Mouse (Mus musculus): ENCODE measurements around the gene Abhd11. TPM values are rescaled to one million over a fixed set of nuclear protein-coding genes. Genes with fewer than 3 reads are reported as not detected.
"Not testable (repeated sequence)": the region's sequence is repeated elsewhere in the genome, so short reads cannot be mapped to it uniquely, and the experiment has no call there.

The Abhd11 gene
- 27.0 and 27.9 TPM in 2 replicates for polyA plus RNA-seq (2012; rRNA removed)
- 23.1 and 25.1 TPM in 2 replicates for polyA plus RNA-seq (2014; fragmentation: Nextera tagmentation; extraction: Ambion mirVana)

GRCm38 (mm10) chr5:135008671-135009589 is at the start of gene Abhd11:
Gene Abhd11, plus strand, starts transcription at chr5:135009152.
- H3K9ac ChIP-seq (replicated peaks) = peak within 1 kb of the TSS; percentile 82
- no peaks in the 10 kb centered on the region for H3K9me3 ChIP-seq (ENCODE audit: control insufficient read depth, low read length)
- TF ChIP-seq CTCF (IDR thresholded peaks at IDR 0.05; ENCODE audit: low read depth) = peak; percentile 42; the same call in 1 of the 2 replicates
- no peak for TF ChIP-seq EP300 (IDR thresholded peaks at IDR 0.05; ENCODE audit: low read depth)
- H3K27ac ChIP-seq = peak within 1 kb of the TSS; percentile 86
- H3K4me1 ChIP-seq (replicated peaks; ENCODE audit: control insufficient read depth in 2 of 2, insufficient read depth in 2 of 2, low read length in 1 of 2) = peaks cover 8 to 16% of the 10 kb centered on the region in 2 experiments
- DNase-seq (ENCODE audit: low read depth in 3 of 3, low spot score in 3 of 3) (peak; percentile 100), ATAC-seq (ENCODE audit: insufficient read depth) (peak; percentile 85)
- H3K4me3 ChIP-seq (ENCODE audit: insufficient read depth in 1 of 2, low read depth in 2 of 2, low read length in 2 of 2) = peak within 1 kb of the TSS; percentile 65 to 72
- WGBS (ENCODE audit: insufficient replicate concordance) = under 1% methylated on average over 52 of the region's 52 CpGs
- peak within 1 kb of the TSS; percentile 96 for H3K4me2 ChIP-seq (ENCODE audit: low read depth)
- no peaks in the 10 kb centered on the region for H3K27me3 ChIP-seq (ENCODE audit: control insufficient read depth, insufficient read depth, low read length)
- no peaks in the 10 kb centered on the region for H3K36me3 ChIP-seq (replicated peaks; ENCODE audit: control insufficient read depth, insufficient read depth, low read depth)

- H3K27ac ChIP-seq = no peak overlapping the region
- no peaks in the 10 kb centered on the region for H3K9me3 ChIP-seq (ENCODE audit: control insufficient read depth, low read length)
- no peak for DNase-seq (ENCODE audit: low read depth in 3 of 3, low spot score in 3 of 3)
- no peak overlapping the region for H3K4me2 ChIP-seq (ENCODE audit: low read depth)
- WGBS (ENCODE audit: insufficient replicate concordance) = 68% methylated on average over 2 of the region's 2 CpGs
- no peaks in the 10 kb centered on the region; a peak in 1 of 4 replicates for H3K4me1 ChIP-seq (replicated peaks; ENCODE audit: control insufficient read depth in 2 of 2, insufficient read depth in 2 of 2, low read length in 1 of 2)
- H3K4me3 ChIP-seq (ENCODE audit: insufficient read depth in 1 of 2, low read depth in 2 of 2, low read length in 2 of 2) = no peak overlapping the region
- TF ChIP-seq CTCF (IDR thresholded peaks at IDR 0.05; ENCODE audit: low read depth) = no peak
- TF ChIP-seq EP300 (IDR thresholded peaks at IDR 0.05; ENCODE audit: low read depth) = no peak
- ATAC-seq (ENCODE audit: insufficient read depth) = no peak
- no peak overlapping the region for H3K9ac ChIP-seq (replicated peaks)
- no peaks in the 10 kb centered on the region for H3K27me3 ChIP-seq (ENCODE audit: control insufficient read depth, insufficient read depth, low read length)
- no peaks in the 10 kb centered on the region for H3K36me3 ChIP-seq (replicated peaks; ENCODE audit: control insufficient read depth, insufficient read depth, low read depth)
Observed at GRCm38 (mm10) chr5:134960430-134960829, 48.5 kb upstream of the Abhd11 start.

- no peaks in the 10 kb centered on the region for H3K9me3 ChIP-seq (ENCODE audit: control insufficient read depth, low read length)
- no peaks in the 10 kb centered on the region for H3K36me3 ChIP-seq (replicated peaks; ENCODE audit: control insufficient read depth, insufficient read depth, low read depth)
- WGBS (ENCODE audit: insufficient replicate concordance) = 75% methylated on average over 2 of the region's 2 CpGs
- no peak for TF ChIP-seq EP300 (IDR thresholded peaks at IDR 0.05; ENCODE audit: low read depth)
- TF ChIP-seq CTCF (IDR thresholded peaks at IDR 0.05; ENCODE audit: low read depth) = no peak
- H3K4me3 ChIP-seq (ENCODE audit: insufficient read depth in 1 of 2, low read depth in 2 of 2, low read length in 2 of 2) = no peak overlapping the region
- peaks cover 0 to 3% of the 10 kb centered on the region in 2 experiments; a peak in 2 of 4 replicates for H3K4me1 ChIP-seq (replicated peaks; ENCODE audit: control insufficient read depth in 2 of 2, insufficient read depth in 2 of 2, low read length in 1 of 2)
- no peak for ATAC-seq (ENCODE audit: insufficient read depth)
- no peak overlapping the region for H3K4me2 ChIP-seq (ENCODE audit: low read depth)
- no peak overlapping the region for H3K9ac ChIP-seq (replicated peaks)
- H3K27ac ChIP-seq = no peak overlapping the region
- DNase-seq (ENCODE audit: low read depth in 3 of 3, low spot score in 3 of 3) = no peak
- no peaks in the 10 kb centered on the region for H3K27me3 ChIP-seq (ENCODE audit: control insufficient read depth, insufficient read depth, low read length)
Observed at GRCm38 (mm10) chr5:134961519-134961918, 47.4 kb upstream of the Abhd11 start.

GRCm38 (mm10) chr5:134963546-134963945 is 45.4 kb upstream of the Abhd11 start:
- no peaks in the 10 kb centered on the region for H3K27me3 ChIP-seq (ENCODE audit: control insufficient read depth, insufficient read depth, low read length)
- H3K4me2 ChIP-seq (ENCODE audit: low read depth) = no peak overlapping the region
- no peak overlapping the region for H3K27ac ChIP-seq
- H3K9ac ChIP-seq (replicated peaks) = no peak overlapping the region
- TF ChIP-seq CTCF (IDR thresholded peaks at IDR 0.05; ENCODE audit: low read depth) (no peak), EP300 (IDR thresholded peaks at IDR 0.05; ENCODE audit: low read depth) (no peak)
- DNase-seq (ENCODE audit: low read depth in 3 of 3, low spot score in 3 of 3) (no peak), ATAC-seq (ENCODE audit: insufficient read depth) (no peak)
- H3K9me3 ChIP-seq (ENCODE audit: control insufficient read depth, low read length) = no peaks in the 10 kb centered on the region
- no peak overlapping the region for H3K4me3 ChIP-seq (ENCODE audit: insufficient read depth in 1 of 2, low read depth in 2 of 2, low read length in 2 of 2)
- 43% methylated on average over 5 of the region's 5 CpGs for WGBS (ENCODE audit: insufficient replicate concordance)
- H3K4me1 ChIP-seq (replicated peaks; ENCODE audit: control insufficient read depth in 2 of 2, insufficient read depth in 2 of 2, low read length in 1 of 2) = peaks cover 0 to 3% of the 10 kb centered on the region in 2 experiments; a peak in 2 of 4 replicates
- no peaks in the 10 kb centered on the region for H3K36me3 ChIP-seq (replicated peaks; ENCODE audit: control insufficient read depth, insufficient read depth, low read depth)

GRCm38 (mm10) chr5:134964655-134965054 is 44.3 kb upstream of the Abhd11 start:
- not testable (repeated sequence) for H3K9me3 ChIP-seq (ENCODE audit: control insufficient read depth, low read length); H3K27me3 ChIP-seq (ENCODE audit: control insufficient read depth, insufficient read depth, low read length); H3K4me2 ChIP-seq (ENCODE audit: low read depth); DNase-seq (ENCODE audit: low read depth in 3 of 3, low spot score in 3 of 3); H3K9ac ChIP-seq (replicated peaks); ATAC-seq (ENCODE audit: insufficient read depth); H3K27ac ChIP-seq; H3K36me3 ChIP-seq (replicated peaks; ENCODE audit: control insufficient read depth, insufficient read depth, low read depth); H3K4me3 ChIP-seq (ENCODE audit: insufficient read depth in 1 of 2, low read depth in 2 of 2, low read length in 2 of 2); H3K4me1 ChIP-seq (replicated peaks; ENCODE audit: control insufficient read depth in 2 of 2, insufficient read depth in 2 of 2, low read length in 1 of 2)
- peak; percentile 18; the same call in 1 of the 2 replicates for TF ChIP-seq CTCF (IDR thresholded peaks at IDR 0.05; ENCODE audit: low read depth)
